Mouse (Mus musculus) kidney, adult 18-20 months (tissue): ENCODE measurements at regions not wholly inside any gene's neighbourhood (a gene's known extent, or its start where the extent isn't known, plus 50 kb on each side); places are given as distances from the start of the nearest gene placed in this dataset.
"Not testable (repeated sequence)": the region's sequence is repeated elsewhere in the genome, so short reads cannot be mapped to it uniquely, and the experiment has no call there.

Source experiments
- DNase-seq: peaks from one replicate; pipeline ENCODE4 v3.0.0; 2021

DNA sequence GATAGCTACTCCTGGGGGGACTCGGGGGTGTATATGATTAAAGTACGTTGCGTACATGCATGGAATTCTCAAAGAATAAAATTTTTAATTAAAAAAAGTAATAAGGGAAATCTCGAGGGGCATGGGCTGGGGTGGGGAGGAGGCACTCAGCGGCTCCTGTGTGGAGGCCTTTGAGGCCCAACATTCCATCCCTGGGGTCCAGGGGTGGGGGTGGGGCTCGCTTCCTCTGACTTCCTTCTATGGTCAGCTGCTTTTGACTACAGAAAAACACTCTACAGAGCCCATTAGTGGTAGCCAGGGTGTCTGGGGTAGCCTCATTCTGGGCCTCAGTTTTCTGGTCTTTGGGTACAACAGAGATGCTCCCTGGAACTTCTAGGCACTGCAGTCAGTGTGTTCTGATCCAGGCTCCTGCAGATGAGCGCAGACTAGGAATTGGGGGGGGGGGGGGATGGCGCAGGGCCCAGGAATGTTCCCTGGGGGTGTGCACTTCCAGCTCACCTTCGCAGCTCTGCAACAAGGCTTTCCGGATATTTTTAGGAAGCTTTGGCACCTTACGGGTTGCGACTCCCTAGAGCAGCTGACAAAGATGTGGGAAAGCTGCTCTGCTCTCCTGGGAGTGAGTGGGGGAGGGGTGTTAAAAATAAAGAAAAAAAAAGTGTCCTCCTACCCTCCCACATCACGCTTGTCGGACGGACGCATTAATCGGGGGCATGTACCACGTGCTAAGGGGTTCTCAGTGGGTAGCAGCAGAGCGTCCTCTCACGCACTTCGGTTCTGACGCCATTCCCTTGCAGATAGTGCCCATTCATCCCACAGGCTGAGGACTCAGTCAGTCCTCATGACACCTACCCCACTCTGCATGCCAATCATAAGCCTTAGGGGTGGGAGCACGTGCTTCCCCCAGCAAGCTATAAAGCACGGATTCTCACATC is 89.1 kb downstream of the Rhob start:
- DNase-seq = no peak

DNA sequence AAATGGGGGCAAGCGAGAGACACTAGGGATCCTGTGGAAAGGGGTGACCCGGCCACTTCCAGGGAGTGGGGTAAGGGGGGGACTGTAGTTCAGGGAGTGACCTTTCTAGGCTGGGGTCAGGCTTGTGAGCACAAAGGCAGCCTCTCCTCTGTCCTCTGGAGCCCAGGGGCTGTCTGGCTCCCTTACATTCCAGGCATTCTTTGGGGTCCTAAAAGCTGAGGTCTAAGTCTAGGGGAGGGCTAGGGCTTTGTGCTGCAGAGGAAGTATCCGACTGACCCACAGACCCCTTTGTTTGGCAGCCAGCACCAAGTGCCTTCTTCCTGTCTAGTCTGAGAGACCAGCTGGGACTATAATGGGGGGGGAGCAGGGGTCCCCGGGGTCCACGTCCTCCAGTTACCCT is 88.9 kb downstream of the Hs1bp3 start:
- no peak for DNase-seq

DNA sequence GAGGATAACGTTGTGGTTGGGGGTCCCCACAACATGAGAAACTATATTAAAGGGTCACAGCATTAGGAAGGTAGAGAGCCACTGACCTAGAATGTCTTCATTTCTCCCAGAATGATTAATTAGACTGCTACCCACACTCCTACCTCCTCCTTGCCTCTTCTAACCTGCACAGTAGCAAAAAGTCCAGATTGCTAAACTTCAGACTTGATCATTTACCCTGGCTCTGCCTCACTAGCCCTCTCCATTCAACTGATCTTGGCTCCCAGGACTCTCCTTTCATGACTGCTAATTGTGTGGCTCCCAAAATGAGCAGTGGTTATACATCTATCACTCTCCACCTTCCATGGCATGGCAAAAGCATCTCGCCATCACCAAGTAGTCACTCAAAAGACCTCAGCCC is 88.1 kb downstream of the Hs1bp3 start:
- no peak for DNase-seq

DNA sequence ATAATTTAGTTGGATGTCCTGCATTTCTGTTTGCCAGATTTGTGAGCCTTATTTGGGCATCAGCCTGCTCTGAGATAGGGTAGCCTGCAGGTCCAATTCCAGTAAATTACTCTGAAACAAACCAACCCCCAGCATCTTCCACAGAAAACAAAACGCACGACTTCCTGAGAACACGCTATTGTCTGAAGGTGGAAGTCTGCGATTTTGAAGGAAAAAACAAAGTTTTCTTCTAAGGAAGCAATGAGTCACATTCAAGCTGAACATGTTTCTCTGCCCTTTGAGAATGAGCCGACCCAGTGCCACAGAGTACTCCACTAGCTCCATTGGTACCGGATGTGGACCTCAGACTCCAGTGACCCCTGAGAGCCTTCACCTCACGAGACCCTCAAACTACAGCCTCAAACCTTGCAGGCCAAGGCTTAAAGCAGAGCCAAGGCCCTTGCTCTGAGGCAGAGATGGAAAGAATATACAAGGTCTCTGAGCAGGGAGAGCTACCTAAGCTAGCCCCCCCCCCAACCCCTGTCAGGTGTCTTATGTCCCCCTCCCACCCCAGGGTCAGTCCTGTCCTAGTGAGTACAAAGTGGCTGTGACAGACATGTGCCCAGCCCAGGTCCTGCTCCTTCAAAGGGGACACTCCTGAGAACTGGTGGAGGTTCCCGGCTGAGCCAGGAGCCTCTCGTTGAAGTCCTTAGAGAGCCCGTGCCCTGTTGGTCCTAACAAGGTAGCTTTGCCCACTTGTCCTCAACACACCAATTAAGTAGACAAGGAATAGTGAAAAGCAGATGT is 87.3 kb downstream of the Hs1bp3 start:
- no peak for DNase-seq

DNA sequence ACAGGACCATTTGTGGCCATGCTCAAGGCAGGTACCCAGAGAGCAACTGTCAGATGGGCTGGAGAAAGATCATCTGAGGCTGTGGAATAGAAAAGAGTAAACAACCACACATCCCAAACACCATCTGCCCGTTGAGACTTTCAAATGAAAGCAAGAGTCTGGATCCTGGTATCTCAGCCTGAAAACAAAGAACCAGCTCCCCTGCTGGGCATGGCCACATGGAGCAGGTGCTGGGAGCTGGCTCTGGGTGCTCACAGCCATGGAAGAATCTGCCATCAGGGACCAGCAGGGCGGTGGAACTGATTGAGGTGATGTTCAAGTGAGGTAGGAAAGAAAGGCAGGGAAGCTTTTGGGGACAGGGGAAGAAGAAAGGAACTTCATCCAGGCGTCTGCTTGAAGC is 85.6 kb downstream of the Hs1bp3 start:
- DNase-seq = no peak

DNA sequence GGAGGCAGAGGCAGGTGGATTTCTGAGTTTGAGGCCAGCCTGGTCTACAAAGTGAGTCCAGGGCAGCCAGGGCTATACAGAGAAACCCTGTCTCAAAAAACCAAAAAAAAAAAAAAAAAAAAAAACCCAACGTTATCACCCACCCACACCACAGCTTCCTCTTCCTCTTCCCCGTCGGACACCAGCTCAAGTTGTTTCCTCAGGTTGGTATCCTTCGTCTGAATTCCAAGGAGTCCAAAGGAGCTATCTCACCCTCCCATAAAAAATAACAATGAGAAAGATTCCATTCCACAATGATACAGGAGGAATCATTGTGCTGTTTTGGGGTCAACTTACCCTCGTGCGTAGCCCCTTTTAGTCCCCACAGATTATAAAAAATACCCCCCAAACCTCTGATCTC is 83.2 kb downstream of the Hs1bp3 start:
- not testable (repeated sequence) for DNase-seq

DNA sequence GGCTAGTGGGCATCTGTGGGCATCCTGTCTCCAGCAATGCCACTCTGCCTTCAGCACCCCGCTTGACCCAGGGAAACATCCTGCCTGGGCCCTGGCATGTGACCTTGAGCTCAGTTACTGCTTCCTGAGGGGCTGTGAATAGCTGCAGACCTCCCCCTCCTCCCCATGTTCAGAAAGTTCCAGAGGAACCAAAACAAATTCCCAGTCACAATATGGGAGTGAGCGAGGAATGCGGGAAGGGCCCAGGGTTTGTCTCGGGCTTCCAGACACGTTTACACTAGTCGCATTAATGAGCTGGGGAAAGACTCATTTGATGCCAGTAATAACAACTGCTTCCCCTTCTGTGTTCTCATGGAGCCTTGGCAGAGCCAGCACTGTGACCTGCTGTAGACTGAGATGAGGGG is 81.7 kb downstream of the Hs1bp3 start:
- DNase-seq = peak; percentile 39

DNA sequence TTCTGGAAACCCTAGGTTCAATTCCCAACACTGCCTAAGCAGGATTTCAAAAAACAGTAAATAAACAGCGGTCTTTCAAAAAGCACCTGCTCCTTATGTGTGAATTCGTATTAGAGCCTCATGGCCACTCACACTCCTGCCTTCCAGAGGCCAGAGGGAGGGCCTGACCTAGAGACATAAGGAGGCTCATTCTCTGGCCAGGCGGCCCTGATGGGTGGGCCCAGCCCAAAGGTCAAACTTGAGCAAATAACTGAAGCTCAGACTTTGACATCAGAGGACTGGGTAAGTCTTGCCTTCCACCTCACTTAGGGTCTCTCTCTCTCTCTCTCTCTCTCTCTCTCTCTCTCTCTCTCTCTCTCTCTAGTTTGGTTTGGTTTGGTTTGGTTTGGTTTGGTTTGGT is 80.7 kb downstream of the Hs1bp3 start:
- DNase-seq = no peak
